Mouse (Mus musculus) heart, adult 18-20 months (tissue): ENCODE data around the gene Gucy2g. TPM values are rescaled to one million over a fixed set of nuclear protein-coding genes. Genes with fewer than 3 reads are reported as not detected.
"Not testable (repeated sequence)": the region's sequence is repeated elsewhere in the genome, so short reads cannot be mapped to it uniquely, and the experiment has no call there.

Experiments used
- DNase-seq, 2 experiments: peaks; one replicate each; pipeline ENCODE4 v3.0.0; 2021 to 2022; ENCODE audit warnings: mixed read lengths in 1 of 2
- microRNA-seq, 2 experiments: library from miRNA; unstranded; fragments of <30 nt; microRNA quantifications; one replicate each; pipeline ENCODE4 v1.2.0; 2022
- total RNA-seq, 2 experiments: library from RNA; stranded (reverse); gene quantifications; 2 replicates each; pipeline ENCODE4 v1.2.3; 2021

Gucy2g gene
- total RNA-seq, 2 experiments from 2014 or later, result 0.10 TPM; not detected in 1

- peak in 1 of 2 experiments; percentile 29 for DNase-seq
Measured at GRCm38 (mm10) chr19:55164162-55164561, 76.9 kb downstream of the Gucy2g start.

- no peak for DNase-seq
Measured at GRCm38 (mm10) chr19:55162271-55162670, 78.8 kb downstream of the Gucy2g start.

GRCm38 (mm10) chr19:55159826-55160225 lies 81.2 kb downstream of the Gucy2g start:
- DNase-seq, result no peak

- DNase-seq, result no peak
Measured at GRCm38 (mm10) chr19:55158606-55159005, 82.4 kb downstream of the Gucy2g start.

DNA sequence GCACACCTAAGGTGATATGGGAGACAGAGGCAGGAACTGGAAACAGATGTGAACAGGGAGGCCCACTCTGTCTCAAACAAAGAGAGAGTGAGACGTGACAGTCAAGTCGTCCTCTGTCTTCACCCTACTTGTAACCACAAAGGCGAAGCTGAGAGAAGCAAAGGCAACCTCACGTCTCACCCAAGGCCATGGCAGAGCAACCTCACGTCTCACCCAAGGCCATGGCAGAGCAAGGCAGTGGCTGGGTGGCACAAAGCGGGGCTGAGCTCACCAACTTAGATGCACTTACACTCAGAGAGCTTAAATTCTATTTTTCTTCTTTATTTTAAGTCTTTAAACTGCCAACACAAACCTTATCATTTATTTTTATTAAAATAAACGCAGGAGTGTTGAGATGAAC lies 84.0 kb downstream of the Gucy2g start:
- DNase-seq, result no peak

- no peak for DNase-seq
Measured at GRCm38 (mm10) chr19:55152983-55153382, 88.1 kb downstream of the Gucy2g start.

- not testable (repeated sequence) for DNase-seq
Measured at GRCm38 (mm10) chr19:55152274-55152673, 88.8 kb downstream of the Gucy2g start.

GRCm38 (mm10) chr19:55149646-55150045 lies 91.4 kb downstream of the Gucy2g start:
- no peak for DNase-seq

- no peak for DNase-seq
Measured at GRCm38 (mm10) chr19:55148109-55148508, 92.9 kb downstream of the Gucy2g start.

Small RNA genes lying within 50 kb of the gene (microRNA-seq; reads per million reads assigned to microRNA genes)
- gene Mir6715, result 2.7 to 3.5 reads per million in 2 experiments

Other genes with a start within 250 kb of the Gucy2g start
- gene Gpam, start 114.0 kb downstream of the Gucy2g start, total RNA-seq, result 100 to 1,000 TPM; 147 to 182 TPM
- gene Tectb, start 60.5 kb downstream of the Gucy2g start, total RNA-seq, result under 1 TPM in 1 of 2 experiments, not detected in 1; 0.41 TPM
- 10 to 100 TPM; 11.7 to 33.6 TPM for gene Acsl5, start 10.7 kb upstream of the Gucy2g start, total RNA-seq
- gene Zdhhc6, start 74.8 kb upstream of the Gucy2g start, total RNA-seq, result 10 to 100 TPM; 18.9 to 22.7 TPM
- gene Vti1a, start 75.1 kb upstream of the Gucy2g start, total RNA-seq, result 10 to 100 TPM; 16.1 to 17.0 TPM